Mouse (Mus musculus): ENCODE data around the gene Bola1. TPM values are rescaled to one million over a fixed set of nuclear protein-coding genes. Genes with fewer than 3 reads are reported as not detected.

Bola1 gene
- polyA plus RNA-seq, 1 experiment from 2014 or later: 63.0 TPM

Small RNA genes lying within 50 kb of the gene (microRNA-seq; reads per million reads assigned to microRNA genes)
- gene Gm44492: not detected
- not detected for gene Gm47311
- not detected for gene Gm47313

Other genes starting within 250 kb of the Bola1 start
- gene Plekho1, start 223.7 kb downstream of the Bola1 start, polyA plus RNA-seq (2014; fragmentation: Nextera tagmentation; extraction: Ambion mirVana): 63.5 and 70.6 TPM in 2 replicates
- 46.4 and 54.6 TPM in 2 replicates for gene Vps45, start 161.2 kb downstream of the Bola1 start, polyA plus RNA-seq (2014; fragmentation: Nextera tagmentation; extraction: Ambion mirVana)
- gene Otud7b, start 115.2 kb downstream of the Bola1 start, polyA plus RNA-seq (2014; fragmentation: Nextera tagmentation; extraction: Ambion mirVana): 5.3 and 6.1 TPM in 2 replicates
- gene Mtmr11, start 57.7 kb downstream of the Bola1 start, polyA plus RNA-seq (2014; fragmentation: Nextera tagmentation; extraction: Ambion mirVana): 6.1 and 11.8 TPM in 2 replicates
- 146 and 148 TPM in 2 replicates for gene Sf3b4, start 47.4 kb downstream of the Bola1 start, polyA plus RNA-seq (2014; fragmentation: Nextera tagmentation; extraction: Ambion mirVana)
- gene Sv2a, start 38.6 kb downstream of the Bola1 start, polyA plus RNA-seq (2014; fragmentation: Nextera tagmentation; extraction: Ambion mirVana): 91.6 and 120 TPM in 2 replicates
- gene Hist2h2ab, start 156 bp upstream of the Bola1 start, polyA plus RNA-seq (2014; fragmentation: Nextera tagmentation; extraction: Ambion mirVana): not detected in 2 replicates
- gene Hist2h2ac, start 1.2 kb upstream of the Bola1 start, polyA plus RNA-seq (2014; fragmentation: Nextera tagmentation; extraction: Ambion mirVana): 1.7 and 2.8 TPM in 2 replicates
- 4.8 and 5.9 TPM in 2 replicates for gene Hist2h2be, start 1.4 kb upstream of the Bola1 start, polyA plus RNA-seq (2014; fragmentation: Nextera tagmentation; extraction: Ambion mirVana)
- gene Hist2h3c2, start 19.4 kb upstream of the Bola1 start, polyA plus RNA-seq (2014; fragmentation: Nextera tagmentation; extraction: Ambion mirVana): 2.2 and 3.4 TPM in 2 replicates
- 55.4 and 76.9 TPM in 2 replicates for gene Hist2h2aa2, start 20.6 kb upstream of the Bola1 start, polyA plus RNA-seq (2014; fragmentation: Nextera tagmentation; extraction: Ambion mirVana)
- gene Hist2h2aa1, start 25.8 kb upstream of the Bola1 start, polyA plus RNA-seq (2014; fragmentation: Nextera tagmentation; extraction: Ambion mirVana): 24.7 and 32.0 TPM in 2 replicates
- gene Hist2h3c1, start 27.0 kb upstream of the Bola1 start, polyA plus RNA-seq (2014; fragmentation: Nextera tagmentation; extraction: Ambion mirVana): 1.0 TPM in 1 of 2 replicates, not detected in the other
- 5.2 TPM in 2 replicates for gene Hist2h4, start 43.6 kb upstream of the Bola1 start, polyA plus RNA-seq (2014; fragmentation: Nextera tagmentation; extraction: Ambion mirVana)
- gene Hist2h3b, start 48.9 kb upstream of the Bola1 start, polyA plus RNA-seq (2014; fragmentation: Nextera tagmentation; extraction: Ambion mirVana): 19.3 and 20.1 TPM in 2 replicates
- gene Hist2h2bb, start 50.0 kb upstream of the Bola1 start, polyA plus RNA-seq (2014; fragmentation: Nextera tagmentation; extraction: Ambion mirVana): 4.9 and 5.4 TPM in 2 replicates
- gene Fcgr1, start 74.3 kb upstream of the Bola1 start, polyA plus RNA-seq (2014; fragmentation: Nextera tagmentation; extraction: Ambion mirVana): 0.27 and 4.8 TPM in 2 replicates
- gene BC107364, start 232.6 kb upstream of the Bola1 start, polyA plus RNA-seq (2014; fragmentation: Nextera tagmentation; extraction: Ambion mirVana): not detected in 2 replicates

All from midbrain, embryonic 14.5 days (tissue).